8 mouse cellular contexts compared by ENCODE assay signal in the genomic region with DNA sequence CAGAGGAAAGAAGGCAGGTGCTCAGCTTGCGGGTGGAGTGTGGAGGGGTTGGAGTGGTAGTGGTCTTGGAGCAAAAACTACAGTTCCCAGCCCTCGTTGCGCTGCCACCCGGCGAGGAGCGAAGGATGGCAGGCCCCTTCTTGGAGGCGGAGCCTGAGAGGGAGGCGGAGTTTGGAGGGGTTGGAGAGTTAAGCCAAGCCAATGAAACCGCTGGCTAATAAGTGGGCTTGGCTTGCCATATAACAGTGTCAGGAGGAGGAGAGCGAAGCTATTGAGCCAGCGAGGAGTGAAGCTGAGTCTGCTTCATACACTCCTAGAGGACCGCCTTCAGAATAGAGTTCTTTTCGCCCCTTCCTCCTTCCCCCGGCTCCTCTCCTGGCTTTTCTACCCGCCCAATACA. TPM values are rescaled to one million over a fixed set of nuclear protein-coding genes. Genes with fewer than 3 reads are reported as not detected.
DNase-seq lines count a peak whose midpoint lies in the region; ATAC-seq and TF ChIP-seq lines count a peak whose summit lies in the region.

A gene (plus strand): TSS at position 271 of the 400 bp plus-strand sequence.

- DNase-seq in T-cell, adult 2 months (ENCODE audit: low spot score) = peak; percentile 20
- peak; percentile 80 to 86 for DNase-seq in cerebellum, postnatal 14 days
- peak; percentile 68 to 81 for DNase-seq in frontal cortex, postnatal 25 days (ENCODE audit: low spot score in 2 of 2)
- peak; percentile 95 for DNase-seq in hindbrain, embryonic 11.5 days (ENCODE audit: low spot score)
- DNase-seq in layer of hippocampus, adult 9-10 months (ENCODE audit: low spot score) = peak; percentile 76
- peak; percentile 77 for DNase-seq in lung, adult 2 months
- no peak for DNase-seq in urinary bladder, adult 2 months (ENCODE audit: low spot score)

- H3K9me3 ChIP-seq in hindbrain, embryonic 11.5 days (ENCODE audit: control insufficient read depth, low read length) = no peaks in the 10 kb centered on the region; the same call in 1 of the 2 replicates

- WGBS in hindbrain, embryonic 11.5 days = under 1% methylated on average over 15 of the region's 15 CpGs
- 2% methylated on average over 15 of the region's 15 CpGs for WGBS in lung, adult 2 months
- under 1% methylated on average over 15 of the region's 15 CpGs for WGBS in olfactory bulb, adult 2 months

- TF ChIP-seq CTCF in lung, adult 2 months (IDR thresholded peaks at IDR 0.05; ENCODE audit: insufficient read depth, low read length) = no peak
- no peak for TF ChIP-seq CTCF in olfactory bulb, adult 2 months (IDR thresholded peaks at IDR 0.05; ENCODE audit: insufficient read depth, low read depth, low read length)

- H3K27me3 ChIP-seq in hindbrain, embryonic 11.5 days (ENCODE audit: control insufficient read depth, insufficient read depth, low read length) = peaks cover 12% of the 10 kb centered on the region

- H3K9ac ChIP-seq in hindbrain, embryonic 11.5 days (ENCODE audit: low read depth, low read length) = peak within 1 kb of the TSS; percentile 40

- peak within 1 kb of the TSS; percentile 37 for H3K4me3 ChIP-seq in hindbrain, embryonic 11.5 days (ENCODE audit: low read depth, low read length)
- peak within 1 kb of the TSS; percentile 50 for H3K4me3 ChIP-seq in lung, adult 2 months (replicated peaks; ENCODE audit: extremely low read depth, low read depth, low read length)
- H3K4me3 ChIP-seq in olfactory bulb, adult 2 months (ENCODE audit: insufficient read depth, low read depth, low read length) = peak within 1 kb of the TSS; percentile 50

- peak; percentile 42; the same call in 1 of the 2 replicates for TF ChIP-seq POLR2A in lung, adult 2 months (IDR thresholded peaks at IDR 0.05; ENCODE audit: borderline replicate concordance, extremely low read depth, low read depth, low read length)
- peak; percentile 64 for TF ChIP-seq POLR2A in olfactory bulb, adult 2 months (IDR thresholded peaks at IDR 0.05; ENCODE audit: insufficient read depth, low read depth, low read length)

- H3K4me1 ChIP-seq in hindbrain, embryonic 11.5 days (replicated peaks; ENCODE audit: control insufficient read depth, insufficient read depth, low read length) = peaks cover 9% of the 10 kb centered on the region
- H3K4me1 ChIP-seq in lung, adult 2 months (ENCODE audit: control insufficient read depth, insufficient read depth, low read length) = peaks cover 9% of the 10 kb centered on the region
- H3K4me1 ChIP-seq in olfactory bulb, adult 2 months (ENCODE audit: control insufficient read depth, insufficient read depth, low read length) = peaks cover 35% of the 10 kb centered on the region

- H3K36me3 ChIP-seq in hindbrain, embryonic 11.5 days (ENCODE audit: control insufficient read depth, insufficient read depth, low read length) = no peaks in the 10 kb centered on the region

- peak; percentile 93 for ATAC-seq in hindbrain, embryonic 11.5 days (ENCODE audit: low FRiP score)

- peak within 1 kb of the TSS; percentile 81 for H3K4me2 ChIP-seq in hindbrain, embryonic 11.5 days (replicated peaks; ENCODE audit: low read depth, low read length)

- no peak within 1 kb of the TSS for H3K27ac ChIP-seq in hindbrain, embryonic 11.5 days (ENCODE audit: low read depth, low read length)
- H3K27ac ChIP-seq in olfactory bulb, adult 2 months (ENCODE audit: insufficient read depth, low read depth, low read length) = 0 out of 2 replicates have a peak within 1 kb of the TSS, but pooled peaks have one; percentile 16

RNA-seq across cellular contexts. Expression of the gene that starts here (rescaled TPM):
- 1.5 and 2.9 TPM in 2 replicates for polyA plus RNA-seq in hindbrain, embryonic 11.5 days (2014; fragmentation: Nextera tagmentation; extraction: Ambion mirVana)
- polyA plus RNA-seq in lung, adult 2 months (2012; rRNA removed) = 6.8 and 7.1 TPM in 2 replicates
- polyA plus RNA-seq in olfactory bulb, adult 2 months (2012; ENCODE audit: insufficient read depth, insufficient read length, low replicate concordance, missing spikeins) = not detected in 2 replicates
- 10.6 and 16.4 TPM in 2 replicates for polyA plus RNA-seq in urinary bladder, adult 2 months (2012; rRNA removed)
